Mouse (Mus musculus): Measurements from ENCODE around the gene 1700030J22Rik. TPM values are rescaled to one million over a fixed set of nuclear protein-coding genes. Genes with fewer than 3 reads are reported as not detected.

Gene 1700030J22Rik
- total RNA-seq, 2 experiments from 2014 or later: 1.4 to 1.5 TPM

DNA sequence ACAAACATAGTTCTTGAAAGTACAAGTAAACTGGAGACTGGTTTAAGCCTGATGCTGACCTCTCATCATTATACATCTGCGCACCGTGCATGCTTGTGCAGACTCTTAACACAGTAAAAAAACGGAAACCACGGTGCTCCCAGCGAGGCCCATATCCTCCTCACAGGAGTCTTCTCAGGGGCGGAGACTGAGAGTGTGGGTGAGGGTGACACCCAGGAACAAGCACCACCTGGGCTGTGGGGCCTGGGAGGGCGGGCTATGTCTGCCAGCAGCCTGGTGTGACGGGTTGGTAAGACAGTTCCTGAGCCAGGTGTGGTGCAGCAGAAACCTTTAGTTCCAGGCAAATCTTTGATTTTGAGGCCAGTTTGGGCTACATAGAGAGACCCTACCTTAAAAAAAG, 26.3 kb downstream of the 1700030J22Rik start:
- DNase-seq (ENCODE audit: low spot score in 2 of 2): no peak

DNA sequence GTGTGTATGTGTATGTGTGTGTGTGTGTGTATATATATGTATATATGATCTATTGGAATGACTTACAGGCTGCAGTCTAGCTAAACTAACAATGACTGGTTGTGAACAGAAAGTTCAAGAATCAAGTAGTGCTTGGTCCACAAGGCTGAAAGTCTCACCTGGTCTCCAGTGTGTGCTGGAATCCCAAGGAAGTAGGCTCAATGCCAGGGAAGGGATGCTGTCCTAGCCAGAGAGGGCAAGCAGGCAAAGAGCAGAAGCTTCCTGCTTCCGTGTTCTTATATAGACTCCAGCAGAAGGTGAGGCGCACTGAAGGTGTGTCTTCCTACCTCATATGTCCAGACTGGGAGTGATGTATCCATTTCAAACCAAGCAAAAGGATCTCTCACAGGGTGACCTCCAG, 27.0 kb downstream of the 1700030J22Rik start:
- no peak for DNase-seq (ENCODE audit: low spot score in 2 of 2)

DNA sequence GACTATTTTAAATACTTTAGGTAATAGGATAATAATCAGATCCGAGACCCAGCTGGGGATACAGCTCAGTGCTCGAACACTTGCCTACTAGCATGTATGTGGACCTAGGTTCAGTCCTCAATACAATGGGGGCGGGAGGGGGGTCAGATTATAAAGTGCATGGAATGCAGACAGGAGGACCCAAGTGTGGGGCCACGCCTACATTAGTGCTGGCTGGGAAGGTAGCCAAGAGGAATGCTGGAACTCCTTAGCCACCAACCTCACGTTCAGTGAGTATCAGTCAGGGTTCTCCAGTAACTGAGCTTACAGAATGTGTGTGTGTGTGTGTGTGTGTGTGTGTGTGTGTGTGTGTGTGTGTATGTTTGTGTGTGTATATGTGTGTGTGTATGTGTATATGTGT, 27.4 kb downstream of the 1700030J22Rik start:
- DNase-seq (ENCODE audit: low spot score in 2 of 2): no peak

DNA sequence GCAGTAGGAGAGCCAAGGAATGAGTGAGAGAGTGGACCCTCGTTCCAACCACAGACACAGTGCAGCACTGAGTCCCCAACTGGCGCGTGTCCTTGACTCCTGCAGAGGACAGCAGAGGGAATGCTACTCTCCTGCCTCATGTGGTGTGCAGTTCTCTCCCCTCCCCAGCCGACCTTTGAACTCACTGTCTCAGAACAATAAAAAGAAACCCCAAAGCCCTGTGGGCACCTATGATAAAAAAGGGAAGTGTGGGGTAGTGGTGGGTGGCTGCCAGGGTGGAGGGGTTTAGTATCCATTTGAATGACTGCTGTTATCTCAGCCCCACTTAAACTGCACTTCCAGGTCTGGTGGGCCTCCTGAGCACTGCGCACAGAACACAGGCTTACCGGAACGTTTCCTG, 31.2 kb downstream of the 1700030J22Rik start:
- no peak for DNase-seq (ENCODE audit: low spot score in 2 of 2)

DNA sequence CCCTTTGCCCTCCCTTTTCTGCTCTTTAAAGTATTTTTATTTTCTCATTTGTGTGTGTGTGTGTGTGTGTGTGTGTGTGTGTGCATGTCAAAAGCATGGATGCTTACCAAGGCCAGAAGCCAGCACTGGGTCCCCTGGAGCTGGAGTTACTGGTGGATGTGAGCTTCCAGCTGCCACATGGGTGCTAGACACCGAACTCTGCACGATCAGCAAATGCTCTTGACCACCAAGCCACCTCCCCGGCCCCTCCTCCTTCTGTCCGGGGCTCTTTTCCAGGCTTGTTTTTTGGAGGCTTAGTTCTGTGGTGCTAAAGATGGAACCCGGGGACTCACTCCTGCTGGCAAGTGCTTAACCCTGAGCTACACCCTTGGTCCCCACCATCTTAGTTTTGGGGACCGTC, 31.9 kb downstream of the 1700030J22Rik start:
- no peak for DNase-seq (ENCODE audit: low spot score in 2 of 2)

DNA sequence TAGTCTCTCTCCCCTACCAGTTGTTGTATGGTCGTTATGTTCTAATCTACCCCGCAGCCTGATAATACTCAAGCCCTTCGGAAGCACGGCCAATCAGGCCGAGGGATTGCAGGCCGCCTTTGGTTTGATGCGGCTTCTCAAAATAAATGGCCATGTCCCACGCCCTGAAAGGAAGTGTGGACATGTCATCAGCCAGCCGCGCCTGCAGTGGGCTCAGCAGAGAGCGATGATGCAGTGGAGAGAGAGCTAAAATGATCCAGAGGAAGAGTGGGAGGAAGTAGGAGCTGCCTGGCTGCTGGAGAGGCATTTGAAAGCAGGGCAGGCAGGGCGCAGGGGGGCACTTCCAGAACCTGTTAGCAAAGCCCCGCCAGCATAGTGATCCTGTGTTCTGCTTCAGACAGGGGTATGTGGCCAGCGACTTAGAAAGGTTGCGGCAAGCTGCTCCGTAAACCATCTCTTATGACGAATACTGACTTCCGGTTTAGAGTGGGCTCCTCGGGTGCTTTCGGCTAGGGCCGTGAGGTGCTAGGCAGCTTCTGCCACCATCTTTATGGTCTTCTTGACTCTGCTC, 32.4 kb downstream of the 1700030J22Rik start:
- DNase-seq (ENCODE audit: low spot score in 2 of 2): no peak

DNA sequence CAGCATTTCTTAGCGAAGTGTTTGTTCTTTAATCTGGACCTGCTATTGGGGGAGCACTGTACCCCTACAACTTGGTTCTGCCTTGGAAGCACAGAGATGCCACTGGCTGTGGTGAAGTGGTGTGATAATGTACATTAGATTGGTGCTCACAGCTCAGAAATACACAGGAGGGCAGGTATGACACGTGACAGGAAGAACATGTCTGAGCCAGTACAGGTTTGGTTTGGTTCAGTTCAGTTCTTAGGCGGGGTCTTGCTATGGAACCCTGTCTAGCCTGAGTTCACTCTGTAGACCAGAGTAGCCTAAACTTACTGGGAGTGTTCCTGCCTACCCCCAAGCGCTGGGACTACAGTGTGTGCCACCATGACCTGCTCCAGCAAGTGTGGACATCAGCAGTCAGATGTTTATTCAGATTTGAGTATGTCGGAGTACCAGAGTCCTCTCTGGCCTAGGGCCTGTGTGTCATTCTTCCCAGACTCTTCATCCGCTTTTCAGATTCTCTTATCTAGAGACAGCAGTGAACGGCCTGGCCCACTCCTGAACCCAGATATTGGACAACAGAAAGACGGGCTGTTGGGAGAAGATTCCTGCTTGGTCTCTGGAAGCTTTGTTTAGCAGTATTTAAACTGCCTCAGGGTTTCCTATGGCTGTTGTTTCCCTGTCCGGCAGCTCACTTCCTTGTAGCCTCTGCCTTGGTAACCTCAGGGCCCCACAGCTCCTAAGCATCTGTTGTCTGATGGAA, 33.4 kb downstream of the 1700030J22Rik start:
- DNase-seq (ENCODE audit: low spot score in 2 of 2): no peak

DNA sequence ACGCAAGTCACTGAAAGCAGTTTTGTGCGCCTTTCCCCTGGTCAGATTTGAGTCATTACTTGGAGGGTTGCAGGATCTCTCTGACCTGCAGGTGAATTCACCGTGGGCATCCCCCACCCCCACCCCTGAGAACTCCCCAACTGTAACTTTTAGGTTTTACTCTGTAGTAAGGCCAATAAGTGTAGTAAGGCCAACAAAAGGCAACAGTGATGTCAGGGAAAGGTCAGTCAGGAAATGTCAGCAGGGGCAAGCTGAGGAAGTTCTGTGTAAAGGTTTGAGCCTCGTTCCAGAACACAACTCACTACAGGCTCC, 34.4 kb downstream of the 1700030J22Rik start:
- no peak for DNase-seq (ENCODE audit: low spot score in 2 of 2)

DNA sequence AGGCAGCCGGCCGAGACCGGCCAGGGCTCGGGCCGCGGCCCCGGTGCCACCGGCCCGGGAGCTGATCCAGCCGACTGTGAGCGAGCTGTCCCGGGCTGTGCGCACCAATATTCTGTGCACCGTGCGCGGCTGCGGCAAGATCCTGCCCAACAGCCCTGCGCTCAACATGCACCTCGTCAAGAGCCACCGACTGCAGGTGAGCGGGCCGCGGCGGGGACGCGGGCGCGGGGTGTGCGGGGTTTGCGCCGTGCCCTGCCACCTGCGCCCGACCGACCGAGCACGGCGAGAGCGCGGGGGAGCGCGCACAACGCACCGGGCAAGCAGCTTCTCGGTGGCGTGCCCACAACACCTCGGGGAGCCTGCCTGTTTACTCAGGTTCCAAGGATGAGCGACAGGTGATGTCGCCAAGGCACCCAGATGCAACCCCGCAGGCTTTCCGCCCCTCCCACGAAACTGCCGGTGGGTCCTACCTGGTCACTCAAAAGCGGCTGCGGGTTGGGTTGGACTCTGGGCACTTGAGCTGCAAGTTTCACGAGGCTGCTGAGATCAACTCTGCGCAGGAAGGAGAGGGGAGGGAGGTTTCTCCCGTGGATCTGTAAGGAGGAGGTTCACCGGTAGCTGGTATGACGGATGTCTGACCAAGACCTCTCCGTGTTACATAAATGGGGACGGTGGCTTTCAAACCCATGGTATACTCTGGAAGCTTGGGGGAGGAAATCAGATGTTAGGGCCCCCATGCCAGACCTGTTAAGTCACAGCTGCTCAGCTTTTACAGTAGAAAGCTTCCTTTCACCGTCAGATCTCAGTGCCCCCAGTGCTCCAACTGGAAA, 35.0 kb downstream of the 1700030J22Rik start:
- peak; percentile 24 to 37 for DNase-seq (ENCODE audit: low spot score in 2 of 2)

DNA sequence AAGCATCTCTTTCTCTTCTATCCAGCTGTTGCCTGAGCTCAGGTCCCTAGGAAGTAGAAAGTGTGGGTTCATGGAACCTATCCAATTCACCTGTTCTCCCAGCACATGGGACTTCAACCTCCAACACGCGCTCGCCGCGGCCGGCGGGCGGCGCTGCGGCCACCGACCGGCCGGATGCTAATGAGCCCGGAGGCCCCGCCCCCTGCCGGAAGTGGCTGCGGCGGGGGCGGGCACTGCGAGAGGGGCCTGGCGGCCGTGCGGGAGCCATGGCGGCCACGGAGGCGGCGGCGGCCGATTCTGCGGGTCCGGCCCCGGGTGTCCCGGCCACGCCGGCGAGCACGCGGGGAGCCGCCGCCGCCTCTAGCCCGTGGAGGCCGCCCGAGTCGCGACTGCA, 35.6 kb downstream of the 1700030J22Rik start, which contains the start of gene Atmin:
Gene Atmin, plus strand, starts transcription at position 233 of the 394 bp plus-strand sequence.
- peak; percentile 82 to 90 for DNase-seq (ENCODE audit: low spot score in 2 of 2)

DNA sequence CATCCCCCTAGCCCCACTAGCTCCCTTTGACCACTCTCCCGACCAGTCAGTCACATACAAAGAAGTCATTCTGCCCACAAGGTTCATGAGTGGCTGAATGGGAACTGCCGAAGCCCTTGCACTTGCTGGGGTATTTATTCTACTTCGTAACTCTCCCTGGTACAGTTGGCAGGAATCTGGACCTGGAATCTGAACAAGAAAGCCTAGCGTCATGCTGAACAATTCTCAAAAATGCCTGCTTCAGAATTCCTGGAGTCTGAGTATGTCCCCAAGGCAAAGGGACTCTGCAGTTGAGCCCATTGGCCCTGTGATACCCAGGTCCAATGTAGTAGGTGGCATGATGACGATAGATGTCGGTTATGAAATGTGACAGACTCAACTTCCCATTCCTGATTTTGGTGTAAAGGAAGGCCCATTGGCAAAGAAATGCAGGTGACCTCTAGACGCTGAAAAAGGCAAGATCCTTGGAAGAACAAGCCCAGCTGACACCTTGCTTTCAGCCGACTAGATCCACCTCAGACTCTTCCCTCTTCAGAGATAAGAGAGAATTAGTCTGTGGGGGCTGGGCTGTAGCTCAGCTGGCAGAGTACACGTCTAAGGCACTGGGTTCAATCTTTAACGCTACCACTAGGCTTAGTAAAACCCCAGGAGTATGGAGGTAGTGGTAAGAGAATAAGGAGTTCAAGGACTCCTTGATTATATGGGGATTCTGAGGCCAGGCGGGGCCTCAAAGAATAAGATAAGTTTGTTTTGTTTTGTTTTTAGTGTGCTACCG, 36.3 kb downstream of the 1700030J22Rik start:
- DNase-seq (ENCODE audit: low spot score in 2 of 2): no peak

DNA sequence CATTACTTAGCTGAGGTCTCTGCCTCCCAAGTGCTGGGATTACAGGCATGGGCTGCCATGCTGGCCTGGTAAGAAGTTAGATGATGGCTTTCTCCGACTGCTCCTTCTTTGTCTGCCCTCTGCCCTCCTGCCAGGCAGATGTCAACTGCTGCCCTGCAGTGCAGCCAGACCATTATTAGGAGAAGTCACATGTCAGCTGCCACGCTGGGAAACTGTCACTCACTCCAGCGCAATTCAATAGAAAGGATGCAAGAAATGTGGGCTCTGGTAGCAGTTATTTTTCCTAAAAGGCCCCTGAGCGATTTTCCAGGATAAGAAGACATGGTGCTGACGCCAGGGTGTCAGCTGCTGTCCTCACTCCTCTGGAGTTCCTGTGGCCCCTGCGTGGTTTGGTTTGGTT, 43.3 kb downstream of the 1700030J22Rik start:
- DNase-seq (ENCODE audit: low spot score in 2 of 2): no peak

DNA sequence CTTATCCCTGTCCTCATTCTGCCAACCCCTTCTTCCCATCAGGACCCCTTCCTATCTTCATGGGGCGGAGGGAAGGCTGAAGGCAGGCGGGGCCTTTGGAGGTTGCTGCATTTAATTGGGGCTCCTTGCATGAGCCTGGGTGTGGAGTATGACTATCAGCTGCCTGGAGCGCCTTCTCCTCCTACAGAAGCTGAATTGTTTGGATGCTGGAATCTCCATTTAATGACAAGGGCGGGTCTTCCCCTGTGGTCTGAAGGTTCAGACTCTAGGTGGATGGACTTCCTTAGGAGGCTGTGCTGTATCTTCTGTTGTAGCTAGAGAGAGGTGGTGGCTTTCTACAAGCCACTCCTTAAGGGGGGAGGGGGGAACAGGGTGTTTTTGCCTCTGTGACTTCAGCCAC, 43.8 kb downstream of the 1700030J22Rik start:
- no peak for DNase-seq (ENCODE audit: low spot score in 2 of 2)

DNA sequence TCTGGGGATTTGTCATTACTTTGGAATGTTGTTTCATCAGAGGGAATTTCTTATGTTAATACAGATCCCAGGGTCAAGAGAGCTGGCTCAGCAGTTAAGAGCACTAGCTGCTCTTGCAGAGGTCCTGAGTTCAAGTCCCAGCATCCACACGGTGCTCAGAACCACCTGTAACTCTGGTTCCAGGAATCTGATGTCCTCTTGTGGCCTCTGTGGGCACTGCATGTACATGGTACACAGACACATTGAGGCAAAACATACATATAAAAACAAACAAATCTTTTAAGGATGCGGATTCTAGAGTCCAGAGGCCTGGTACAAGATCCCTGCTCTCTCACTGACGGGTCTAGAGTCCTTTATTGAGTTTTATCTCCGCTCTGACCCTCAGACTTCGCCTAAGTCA, 50.2 kb downstream of the 1700030J22Rik start:
- DNase-seq (ENCODE audit: low spot score in 2 of 2): no peak

DNA sequence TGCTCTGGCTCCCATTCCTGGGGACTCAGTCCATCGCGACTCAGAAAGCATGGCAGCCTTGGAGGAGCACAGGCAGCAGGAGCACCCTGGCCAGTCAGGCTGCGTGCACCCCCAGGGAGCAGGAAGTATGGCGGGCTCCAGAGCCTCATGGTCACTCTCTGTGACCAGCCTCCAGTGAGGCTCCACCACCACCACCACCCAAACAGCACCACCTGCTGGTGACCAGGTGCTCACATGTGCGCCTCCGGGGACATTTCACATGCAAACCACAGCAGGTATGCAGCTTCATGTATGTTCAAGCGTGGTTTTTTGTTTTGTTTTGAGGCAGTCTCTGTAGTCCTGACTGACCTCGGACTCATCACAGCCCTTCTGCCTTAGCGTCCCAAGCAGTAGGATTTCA, 50.9 kb downstream of the 1700030J22Rik start:
- DNase-seq (ENCODE audit: low spot score in 2 of 2): peak; percentile 52

DNA sequence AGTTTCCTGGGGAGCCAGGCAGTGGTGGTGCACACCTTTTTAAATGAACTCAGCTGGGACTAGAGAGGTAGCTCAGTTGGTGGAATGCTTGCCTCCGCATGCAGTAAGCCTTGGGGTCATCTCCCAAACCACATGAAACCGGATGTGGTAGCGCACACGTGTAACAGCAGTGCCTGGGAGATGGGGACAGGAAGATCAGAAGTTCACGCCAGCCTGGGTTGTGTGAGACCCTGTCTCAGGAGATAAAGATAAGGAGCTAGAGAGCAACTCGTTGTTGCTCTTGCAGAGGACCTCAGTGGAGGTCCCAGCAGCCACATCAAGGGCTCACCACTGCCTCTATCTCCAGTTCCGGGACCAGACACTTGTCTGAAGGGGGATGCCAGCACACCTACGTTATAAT, 55.2 kb downstream of the 1700030J22Rik start:
- no peak for DNase-seq (ENCODE audit: low spot score in 2 of 2)

DNA sequence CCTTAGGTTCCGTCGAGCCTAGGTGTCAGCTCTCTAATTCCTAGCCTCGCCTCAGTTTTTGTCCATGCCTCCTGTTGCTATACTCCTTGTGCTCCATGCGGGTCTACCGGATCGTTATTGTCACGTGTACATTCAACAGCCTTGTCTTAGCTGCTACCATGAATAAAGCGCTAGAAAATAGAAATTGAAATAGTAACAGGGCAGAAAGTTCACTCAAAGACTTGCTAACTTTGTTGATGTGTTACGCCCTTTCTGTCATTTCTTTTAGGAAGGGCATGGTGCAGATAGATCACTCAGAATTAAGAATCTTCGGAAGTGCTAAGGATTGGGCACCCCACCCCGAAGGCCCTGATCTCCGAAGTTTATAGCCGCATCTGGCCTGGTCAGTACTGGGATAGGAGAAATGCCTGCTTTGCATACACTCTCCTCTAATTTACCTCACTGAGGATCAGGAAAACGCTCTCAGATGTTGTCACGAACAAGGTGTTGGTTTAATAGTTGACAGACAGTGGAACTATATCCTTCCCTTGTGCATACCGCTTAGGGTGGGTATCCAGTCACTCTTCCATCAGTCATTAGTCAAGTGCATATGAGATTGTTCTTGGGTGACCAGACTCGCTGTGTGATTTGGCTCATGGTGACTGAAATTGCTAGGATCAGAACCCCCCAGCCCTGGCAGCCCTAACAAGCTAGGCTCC, 56.5 kb downstream of the 1700030J22Rik start:
- DNase-seq (ENCODE audit: low spot score in 2 of 2): no peak

DNA sequence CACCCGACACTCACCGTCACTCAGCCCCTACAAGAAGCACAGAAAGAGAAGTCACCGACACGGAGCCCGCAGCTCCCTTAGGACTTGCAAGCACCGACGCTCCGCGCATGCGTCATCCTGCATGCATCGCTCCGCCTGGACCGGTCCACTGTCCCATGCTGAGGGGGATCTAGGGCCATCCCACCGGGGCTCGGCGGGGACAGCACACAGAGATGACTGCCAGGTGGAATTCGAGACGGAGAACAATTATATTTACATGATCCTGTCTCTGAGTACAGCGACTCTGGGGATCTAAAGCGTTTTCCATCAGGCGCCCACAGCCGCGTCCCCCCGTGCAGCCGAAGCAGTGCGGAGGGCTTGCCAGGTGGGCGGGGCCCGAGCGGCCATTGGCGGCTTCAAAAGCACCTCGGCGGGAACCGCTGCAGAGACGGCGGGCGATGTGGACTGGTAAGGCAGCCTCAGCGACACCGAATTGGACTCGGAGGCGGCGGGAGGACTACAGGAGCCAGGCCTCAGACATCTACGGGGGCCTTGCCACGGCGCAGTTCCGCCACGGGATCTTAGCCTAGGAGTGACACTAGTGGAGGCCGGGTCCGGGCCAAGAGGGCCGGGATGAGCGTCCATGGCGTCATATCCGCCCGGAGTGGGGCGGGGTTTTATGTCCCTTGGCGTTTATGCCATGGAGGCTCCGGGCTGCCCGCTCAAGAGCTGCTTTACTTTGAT, 57.3 kb downstream of the 1700030J22Rik start, which contains the start of the genes Cmc2 and Cenpn:
Gene Cmc2, minus strand, starts transcription at position 119 of the 723 bp plus-strand sequence.
Gene Cenpn, plus strand, starts transcription at position 394 of the 723 bp plus-strand sequence.
- peak; percentile 88 to 89 for DNase-seq (ENCODE audit: low spot score in 2 of 2)

DNA sequence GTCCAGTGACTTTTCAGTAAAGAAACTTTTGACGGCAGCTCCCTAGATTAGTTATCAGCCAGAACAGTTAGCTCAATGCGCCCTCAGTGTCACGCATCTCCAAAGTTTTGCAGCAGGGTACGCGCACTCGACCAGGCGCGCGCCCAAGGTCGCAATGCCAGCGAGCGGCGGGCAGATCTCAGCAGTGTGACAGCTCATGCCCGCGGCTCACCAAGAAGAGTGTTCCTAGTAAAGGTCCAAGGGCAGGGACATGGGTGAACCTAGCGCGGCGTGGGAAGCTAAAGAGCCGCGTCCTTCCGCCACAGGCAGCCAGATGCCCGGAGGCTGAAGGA, 57.8 kb downstream of the 1700030J22Rik start:
- DNase-seq (ENCODE audit: low spot score in 2 of 2): peak; percentile 55 to 73
